Mouse (Mus musculus) B cell, adult 62 days (primary cell): ENCODE results near the gene Vbp1. TPM values are rescaled to one million over a fixed set of nuclear protein-coding genes. Genes with fewer than 3 reads are reported as not detected.

Experiments
- total RNA-seq: library from RNA; stranded (reverse); gene quantifications from 4 replicates; pipeline ENCODE4 v1.2.4, GENCODE M21; 2023

Gene Vbp1
- total RNA-seq = 70.1 to 79.3 TPM (median 73.7 TPM) in 4 replicates

DNA sequence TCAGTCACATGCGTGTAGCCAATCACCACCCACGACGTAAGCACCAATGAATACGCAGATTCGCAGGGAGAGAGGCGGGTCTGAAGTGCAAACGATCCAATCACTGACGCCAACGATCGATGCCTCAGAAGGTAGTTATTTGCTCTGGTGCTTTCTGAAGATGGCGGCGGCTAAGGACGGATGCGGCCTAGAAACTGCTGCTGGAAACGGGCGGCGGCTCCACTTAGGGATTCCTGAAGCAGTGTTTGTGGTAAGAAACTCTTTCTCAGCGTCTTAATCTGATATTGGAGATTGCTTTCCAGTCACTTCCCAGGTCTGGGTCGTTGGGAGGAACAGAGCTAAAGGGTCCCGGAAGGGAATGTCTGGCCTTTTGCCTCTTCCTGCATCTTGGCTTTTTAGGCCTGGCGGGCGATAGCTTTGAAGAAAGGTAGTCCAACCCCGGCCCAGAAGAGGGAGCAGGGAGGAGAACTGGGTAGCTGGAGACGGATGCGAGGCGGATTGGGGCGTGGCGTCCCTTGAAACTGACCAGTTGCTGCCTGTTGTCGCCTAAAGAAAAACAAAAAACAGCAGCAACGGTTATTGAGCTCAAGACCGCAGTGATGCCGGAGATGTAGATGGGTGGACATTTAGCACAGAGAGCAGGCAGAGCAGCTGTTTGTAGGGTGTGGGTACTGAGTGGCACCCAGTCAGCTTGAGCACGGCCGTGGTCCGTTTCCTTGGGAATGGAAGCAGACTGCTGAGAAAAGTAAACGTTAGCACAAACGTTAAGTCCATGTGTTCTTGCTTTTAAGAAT is at the start of gene Vbp1:
TSS of gene Vbp1 (plus strand) at position 121 of the 794 bp plus-strand sequence.

GRCm38 (mm10) chrX:75577582-75578324 is 63.7 kb downstream of the Vbp1 start, which contains the start of gene Rab39b:
TSS of gene Rab39b (minus strand) at chrX:75578231.

Other genes starting within 250 kb of the Vbp1 start
- 22.2 to 46.3 TPM (median 31.4 TPM) in 4 replicates for gene Fundc2, start 131.9 kb upstream of the Vbp1 start, total RNA-seq
- gene F8, start 131.7 kb upstream of the Vbp1 start, total RNA-seq = 0.21 to 1.4 TPM (median 0.58 TPM) in 4 replicates
- gene Cmc4, start 97.7 kb upstream of the Vbp1 start, total RNA-seq = 12.9 to 17.9 TPM (median 15.3 TPM) in 4 replicates
- gene Mtcp1, start 97.7 kb upstream of the Vbp1 start, total RNA-seq = 14.2 to 18.4 TPM (median 17.9 TPM) in 4 replicates
- 25.5 to 28.9 TPM (median 26.3 TPM) in 4 replicates for gene Brcc3, start 97.7 kb upstream of the Vbp1 start, total RNA-seq
- gene Rab39b, start 63.9 kb downstream of the Vbp1 start, total RNA-seq = 0.16 to 0.33 TPM (median 0.33 TPM) in 3 of 4 replicates, not detected in the other